Mouse (Mus musculus): ENCODE data around the gene Gm3020.
"Not testable (repeated sequence)": the region's sequence is repeated elsewhere in the genome, so short reads cannot be mapped to it uniquely, and the experiment has no call there.

The Gm3020 gene

DNA sequence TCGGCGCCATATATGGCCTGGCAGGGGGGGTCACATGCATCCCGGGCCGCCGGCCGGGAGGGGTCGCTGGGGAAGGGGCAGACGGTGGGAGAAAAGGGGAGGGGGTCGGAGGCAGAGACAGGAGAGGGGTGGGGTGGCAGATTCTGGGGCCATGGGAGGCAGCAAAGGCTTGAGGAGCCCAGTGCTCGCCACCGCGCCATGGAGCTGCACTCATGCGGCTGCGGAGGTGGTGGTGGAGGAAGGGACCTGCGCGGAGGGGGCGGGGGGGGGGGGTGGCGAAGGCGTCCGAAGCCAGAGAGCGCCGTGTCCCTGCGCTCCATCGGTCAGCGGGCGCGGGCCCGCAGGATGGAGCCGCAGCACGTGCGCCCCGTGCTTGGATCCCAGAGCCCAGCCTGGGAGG is at the start of gene Gm3020:
Gene Gm3020, plus strand, starts transcription at position 301 of the 400 bp plus-strand sequence.
- not testable (repeated sequence) for DNase-seq (ENCODE audit: low read depth, low spot score)

GRCm38 (mm10) chr14:3634212-3634611 is 17.6 kb upstream of the Gm3020 start, which contains the start of gene Gm3012:
Gene Gm3012, plus strand, starts transcription at chr14:3634512.
- not testable (repeated sequence) for DNase-seq (ENCODE audit: low read depth, low spot score)

GRCm38 (mm10) chr14:3688483-3688882 is 36.7 kb downstream of the Gm3020 start, which contains the start of gene Gm3043:
Gene Gm3043, plus strand, starts transcription at chr14:3688783.
- not testable (repeated sequence) for DNase-seq (ENCODE audit: low read depth, low spot score)
